Mouse (Mus musculus): ENCODE measurements at regions not wholly inside any gene's neighbourhood (a gene's known extent, or its start where the extent isn't known, plus 50 kb on each side); places are given as distances from the start of the nearest gene placed in this dataset.

GRCm38 (mm10) chr1:182690323-182690722 lies 58.7 kb downstream of the Ccdc185 start:
- no peaks in the 10 kb centered on the region for H3K27me3 ChIP-seq (ENCODE audit: control insufficient read depth, insufficient read depth, low read length)
- no peak for TF ChIP-seq POLR2A (IDR thresholded peaks at IDR 0.05; ENCODE audit: borderline replicate concordance, extremely low read depth, insufficient read depth, insufficient read length)
- no peak for DNase-seq (ENCODE audit: low spot score)
- no peak overlapping the region for H3K4me3 ChIP-seq (replicated peaks; ENCODE audit: low read length)
- no peak overlapping the region for H3K27ac ChIP-seq (replicated peaks; ENCODE audit: low read depth, low read length)
- no peaks in the 10 kb centered on the region; the same call in 1 of the 2 replicates for H3K9me3 ChIP-seq (ENCODE audit: control insufficient read depth, low read length)
- no peak for ATAC-seq (ENCODE audit: low FRiP score, low read depth)
- WGBS: 69% methylated on average over 4 of the region's 4 CpGs
- H3K9ac ChIP-seq (ENCODE audit: low read depth, low read length, severe bottlenecking): no peak overlapping the region
- no peak overlapping the region for H3K4me2 ChIP-seq (replicated peaks; ENCODE audit: low read depth, low read length, severe bottlenecking)
- no peaks in the 10 kb centered on the region for H3K36me3 ChIP-seq (ENCODE audit: control insufficient read depth, insufficient read depth, low read length)
- H3K4me1 ChIP-seq (ENCODE audit: control insufficient read depth, insufficient read depth, low read length): no peaks in the 10 kb centered on the region

DNA sequence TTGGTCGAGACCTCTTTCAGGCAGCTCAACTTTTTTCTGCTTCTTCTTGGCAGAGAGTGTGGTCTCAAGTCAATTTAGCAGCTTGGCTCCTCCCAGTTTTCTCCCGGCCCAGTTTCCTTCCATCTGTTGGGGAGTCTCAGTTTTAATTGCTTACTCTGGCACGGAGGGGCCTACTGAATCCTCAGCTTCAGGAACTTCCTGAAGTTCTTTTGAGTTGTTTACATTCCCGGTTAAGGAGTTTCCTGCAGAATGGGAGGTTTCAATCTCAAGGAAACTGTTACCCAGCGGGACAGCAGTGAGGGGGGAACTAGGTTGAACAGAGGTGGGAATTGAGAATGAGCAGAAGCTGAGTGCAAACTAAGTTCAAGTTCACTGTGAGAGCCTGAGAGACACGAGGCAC lies 59.2 kb downstream of the Ccdc185 start:
- H3K4me3 ChIP-seq (replicated peaks; ENCODE audit: low read length): no peak overlapping the region
- H3K9me3 ChIP-seq (ENCODE audit: control insufficient read depth, low read length): no peaks in the 10 kb centered on the region; the same call in 1 of the 2 replicates
- H3K9ac ChIP-seq (ENCODE audit: low read depth, low read length, severe bottlenecking): no peak overlapping the region
- no peak overlapping the region for H3K4me2 ChIP-seq (replicated peaks; ENCODE audit: low read depth, low read length, severe bottlenecking)
- H3K36me3 ChIP-seq (ENCODE audit: control insufficient read depth, insufficient read depth, low read length): no peaks in the 10 kb centered on the region
- no peak for ATAC-seq (ENCODE audit: low FRiP score, low read depth)
- H3K27ac ChIP-seq (replicated peaks; ENCODE audit: low read depth, low read length): no peak overlapping the region
- TF ChIP-seq POLR2A (IDR thresholded peaks at IDR 0.05; ENCODE audit: borderline replicate concordance, extremely low read depth, insufficient read depth, insufficient read length): no peak
- H3K27me3 ChIP-seq (ENCODE audit: control insufficient read depth, insufficient read depth, low read length): no peaks in the 10 kb centered on the region
- 60% methylated on average over 6 of the region's 6 CpGs for WGBS
- no peak for DNase-seq (ENCODE audit: low spot score)
- H3K4me1 ChIP-seq (ENCODE audit: control insufficient read depth, insufficient read depth, low read length): no peaks in the 10 kb centered on the region

DNA sequence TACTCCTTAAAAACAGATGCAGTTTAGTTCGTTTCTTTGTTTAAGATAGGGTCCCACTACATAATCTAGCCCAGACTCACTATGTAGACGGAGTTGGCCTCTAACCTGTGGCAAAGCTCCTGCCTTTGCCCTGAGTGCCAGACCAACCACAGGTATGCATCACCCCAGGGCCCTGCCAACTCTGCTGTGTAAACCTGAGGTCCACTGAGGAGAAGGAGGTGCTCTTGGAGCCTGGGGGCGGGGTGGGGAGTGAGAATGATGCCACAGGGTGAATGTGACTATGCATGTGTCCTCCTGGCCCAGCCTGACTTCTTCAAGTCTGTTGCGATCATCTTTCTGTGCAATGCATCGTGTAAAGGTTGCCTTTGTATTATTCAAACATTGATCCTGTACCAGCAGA lies 61.8 kb downstream of the Ccdc185 start:
- H3K4me3 ChIP-seq (replicated peaks; ENCODE audit: low read length): no peak overlapping the region
- no peak for ATAC-seq (ENCODE audit: low FRiP score, low read depth)
- no peak overlapping the region for H3K9ac ChIP-seq (ENCODE audit: low read depth, low read length, severe bottlenecking)
- H3K9me3 ChIP-seq (ENCODE audit: control insufficient read depth, low read length): no peaks in the 10 kb centered on the region; the same call in 1 of the 2 replicates
- no peak for DNase-seq (ENCODE audit: low spot score)
- no peak overlapping the region for H3K27ac ChIP-seq (replicated peaks; ENCODE audit: low read depth, low read length)
- TF ChIP-seq POLR2A (IDR thresholded peaks at IDR 0.05; ENCODE audit: borderline replicate concordance, extremely low read depth, insufficient read depth, insufficient read length): no peak
- H3K4me1 ChIP-seq (ENCODE audit: control insufficient read depth, insufficient read depth, low read length): peaks cover 7% of the 10 kb centered on the region
- no peak overlapping the region for H3K4me2 ChIP-seq (replicated peaks; ENCODE audit: low read depth, low read length, severe bottlenecking)
- H3K27me3 ChIP-seq (ENCODE audit: control insufficient read depth, insufficient read depth, low read length): no peaks in the 10 kb centered on the region
- H3K36me3 ChIP-seq (ENCODE audit: control insufficient read depth, insufficient read depth, low read length): no peaks in the 10 kb centered on the region
- 52% methylated on average over 5 of the region's 5 CpGs for WGBS

DNA sequence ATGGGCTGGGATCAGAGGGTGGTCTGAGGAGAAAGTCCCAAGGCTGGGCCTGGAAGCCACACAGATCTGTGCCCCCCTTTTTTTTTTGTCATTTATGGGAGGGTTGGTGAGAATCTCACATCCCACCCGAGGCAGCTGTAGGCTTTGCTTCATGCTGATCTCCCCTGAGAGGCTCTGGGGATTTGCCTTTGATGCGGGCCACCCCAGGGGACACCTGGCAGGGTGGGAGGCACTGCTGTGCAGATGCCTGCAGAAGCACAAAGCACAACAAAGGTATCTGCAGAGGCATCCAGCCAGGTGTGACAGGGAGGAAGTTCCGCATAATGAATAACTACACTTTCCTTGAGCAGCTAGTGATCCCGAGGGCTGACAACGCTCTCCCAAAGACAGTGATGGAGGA lies 62.7 kb downstream of the Ccdc185 start:
- Histone ChIP-seq H3K9me3 (ENCODE audit: control insufficient read depth, low read length) (no peaks in the 10 kb centered on the region; the same call in 1 of the 2 replicates), H3K27ac (replicated peaks; ENCODE audit: low read depth, low read length) (no peak overlapping the region), H3K27me3 (ENCODE audit: control insufficient read depth, insufficient read depth, low read length) (no peaks in the 10 kb centered on the region), H3K4me2 (replicated peaks; ENCODE audit: low read depth, low read length, severe bottlenecking) (no peak overlapping the region), H3K9ac (ENCODE audit: low read depth, low read length, severe bottlenecking) (no peak overlapping the region), H3K4me3 (replicated peaks; ENCODE audit: low read length) (no peak overlapping the region), H3K4me1 (ENCODE audit: control insufficient read depth, insufficient read depth, low read length) (peaks cover 7% of the 10 kb centered on the region), H3K36me3 (ENCODE audit: control insufficient read depth, insufficient read depth, low read length) (no peaks in the 10 kb centered on the region)
- TF ChIP-seq POLR2A (IDR thresholded peaks at IDR 0.05; ENCODE audit: borderline replicate concordance, extremely low read depth, insufficient read depth, insufficient read length): no peak
- DNase-seq (ENCODE audit: low spot score) (no peak), ATAC-seq (ENCODE audit: low FRiP score, low read depth) (no peak)
- 23% methylated on average over 5 of the region's 5 CpGs for WGBS

- no peak for ATAC-seq (ENCODE audit: low FRiP score, low read depth)
- peaks cover 10% of the 10 kb centered on the region for H3K4me1 ChIP-seq (ENCODE audit: control insufficient read depth, insufficient read depth, low read length)
- no peak overlapping the region for H3K4me2 ChIP-seq (replicated peaks; ENCODE audit: low read depth, low read length, severe bottlenecking)
- no peaks in the 10 kb centered on the region for H3K9me3 ChIP-seq (ENCODE audit: control insufficient read depth, low read length)
- TF ChIP-seq POLR2A (IDR thresholded peaks at IDR 0.05; ENCODE audit: borderline replicate concordance, extremely low read depth, insufficient read depth, insufficient read length): no peak
- H3K27me3 ChIP-seq (ENCODE audit: control insufficient read depth, insufficient read depth, low read length): no peaks in the 10 kb centered on the region
- H3K4me3 ChIP-seq (replicated peaks; ENCODE audit: low read length): no peak overlapping the region
- no peak overlapping the region for H3K27ac ChIP-seq (replicated peaks; ENCODE audit: low read depth, low read length)
- 23% methylated on average over 14 of the region's 14 CpGs for WGBS
- DNase-seq (ENCODE audit: low spot score): peak; percentile 42
- H3K36me3 ChIP-seq (ENCODE audit: control insufficient read depth, insufficient read depth, low read length): no peaks in the 10 kb centered on the region
- no peak overlapping the region for H3K9ac ChIP-seq (ENCODE audit: low read depth, low read length, severe bottlenecking)
Measured at GRCm38 (mm10) chr1:182682591-182683252, 66.3 kb downstream of the Ccdc185 start.
